7 mouse cellular contexts compared by ENCODE assay signal in genomic region chr13:110643198-110643896, GRCm38 (mm10).
DNase-seq lines count a peak whose midpoint lies in the region; ATAC-seq lines count a peak whose summit lies in the region.

No protein-coding gene starts in this region.

- no peaks in the 10 kb centered on the region for H3K27me3 ChIP-seq in heart, embryonic 11.5 days (ENCODE audit: control insufficient read depth, insufficient read depth, low read length)
- no peaks in the 10 kb centered on the region for H3K27me3 ChIP-seq in neural tube, embryonic 15.5 days (replicated peaks)

- 27% methylated on average over 11 of the region's 11 CpGs for WGBS in heart, embryonic 11.5 days (ENCODE audit: insufficient replicate concordance)
- 27% methylated on average over 11 of the region's 11 CpGs for WGBS in neural tube, embryonic 15.5 days

- no peaks in the 10 kb centered on the region for H3K36me3 ChIP-seq in heart, embryonic 11.5 days (ENCODE audit: control insufficient read depth, insufficient read depth, low read length)
- H3K36me3 ChIP-seq in neural tube, embryonic 15.5 days, result no peaks in the 10 kb centered on the region

- peak; percentile 10 for DNase-seq in ovary, postnatal 36 days (ENCODE audit: low spot score)
- DNase-seq in ovary, postnatal 10 days (ENCODE audit: low spot score), result no peak
- DNase-seq in cerebellum, adult 9-11 months, result peak; percentile 39
- DNase-seq in kidney, postnatal 25 days, result peak; percentile 27 to 56
- no peak for DNase-seq in c-Kit-positive CD71-positive TER-119-positive erythroid progenitor cells, embryonic 14.5 days (ENCODE audit: low spot score)

- ATAC-seq in heart, embryonic 11.5 days (replicated peaks; ENCODE audit: insufficient number of reproducible peaks, low FRiP score, low TSS enrichment), result no peak
- peak; percentile 50; the same call in 1 of the 2 replicates for ATAC-seq in neural tube, embryonic 15.5 days (ENCODE audit: low FRiP score)

- peak overlapping the region; percentile 54 for H3K4me2 ChIP-seq in heart, embryonic 11.5 days
- H3K4me2 ChIP-seq in neural tube, embryonic 15.5 days, result peak overlapping the region; percentile 41

- H3K9ac ChIP-seq in heart, embryonic 11.5 days (ENCODE audit: low read depth, low read length), result no peak overlapping the region
- H3K9ac ChIP-seq in neural tube, embryonic 15.5 days (replicated peaks), result no peak overlapping the region

- H3K4me3 ChIP-seq in heart, embryonic 11.5 days (ENCODE audit: low read depth, low read length), result no peak overlapping the region
- H3K4me3 ChIP-seq in neural tube, embryonic 15.5 days (replicated peaks), result no peak overlapping the region

- no peaks in the 10 kb centered on the region for H3K9me3 ChIP-seq in heart, embryonic 11.5 days (replicated peaks; ENCODE audit: control insufficient read depth, low read length)
- no peaks in the 10 kb centered on the region for H3K9me3 ChIP-seq in neural tube, embryonic 15.5 days (replicated peaks)

- H3K27ac ChIP-seq in heart, embryonic 11.5 days (ENCODE audit: low read depth, low read length), result peak overlapping the region; percentile 76
- H3K27ac ChIP-seq in neural tube, embryonic 15.5 days (replicated peaks), result 0 out of 2 replicates have a peak overlapping the region, but pooled peaks have one; percentile 11

- peaks cover 11% of the 10 kb centered on the region for H3K4me1 ChIP-seq in heart, embryonic 11.5 days (ENCODE audit: control insufficient read depth, insufficient read depth, low read length)
- H3K4me1 ChIP-seq in neural tube, embryonic 15.5 days, result peaks cover 8% of the 10 kb centered on the region

Comparison
In these comparisons a context has a peak if more than half of its experiments do, and no peak if none do; other contexts are left out.
1. DNase-seq: peak in ovary, postnatal 36 days (single experiment), cerebellum, adult 9-11 months (single experiment) and kidney, postnatal 25 days (2 of 2); none in ovary, postnatal 10 days (single experiment) and c-Kit-positive CD71-positive TER-119-positive erythroid progenitor cells, embryonic 14.5 days (single experiment).